Comparison of ENCODE assay signal across 7 mouse cellular contexts in the genomic region with DNA sequence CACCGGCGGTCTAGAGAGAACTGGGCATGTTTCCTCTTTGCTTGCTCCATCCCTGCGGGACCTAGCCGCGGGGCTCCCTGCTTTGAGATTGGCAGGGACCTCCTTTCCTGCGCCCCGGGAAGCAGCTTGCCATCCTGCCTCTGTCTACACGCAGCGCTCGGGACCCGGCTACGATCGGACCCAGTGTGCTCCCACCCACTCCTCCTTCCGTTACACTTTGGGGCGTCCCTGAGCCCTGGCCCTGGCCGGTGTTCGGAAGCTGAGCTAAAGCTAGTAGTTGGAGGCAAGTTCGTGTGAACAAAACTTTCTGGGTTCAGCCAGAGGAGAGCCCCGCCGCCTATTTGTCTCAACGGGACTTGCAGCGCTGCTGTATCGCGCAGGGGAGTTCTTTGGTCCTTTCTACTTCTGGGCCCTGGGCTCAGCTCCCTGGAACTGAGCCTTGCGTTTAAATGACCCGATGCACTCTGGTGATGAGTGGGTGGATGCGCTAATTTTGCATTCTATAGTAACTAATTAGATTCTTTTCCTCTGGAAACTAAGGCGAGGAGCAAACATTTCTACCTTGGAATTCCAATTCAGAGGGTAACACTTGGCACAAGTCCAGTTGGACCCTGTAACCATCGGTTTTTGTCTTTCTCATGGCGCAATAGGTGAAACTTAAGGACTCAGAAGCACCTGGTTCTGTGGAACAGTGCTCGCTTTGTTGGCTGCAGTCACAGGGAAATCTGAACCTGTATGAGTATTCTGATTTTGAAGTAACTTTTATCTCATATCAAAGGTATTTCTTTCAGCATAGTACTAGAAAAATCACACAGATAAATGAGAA. TPM values are rescaled to one million over a fixed set of nuclear protein-coding genes. Genes with fewer than 3 reads are reported as not detected.
DNase-seq lines count a peak whose midpoint lies in the region; ATAC-seq and TF ChIP-seq lines count a peak whose summit lies in the region.

No protein-coding gene starts in this region.

- in situ Hi-C loops in ES-E14 (cut with MboI; ENCODE audit: low sequenced_read_pairs in 2 of 2, unreplicated experiment in 2 of 2), result no loop called here

- H3K9me3 ChIP-seq in ES-E14 (ENCODE audit: control insufficient read depth, insufficient read depth, low read depth, low read length), result no peaks in the 10 kb centered on the region
- H3K9me3 ChIP-seq in forebrain, postnatal 0 days (ENCODE audit: low read length), result no peaks in the 10 kb centered on the region
- no peaks in the 10 kb centered on the region for H3K9me3 ChIP-seq in hindbrain, embryonic 12.5 days (replicated peaks)

- H3K4me3 ChIP-seq in ES-E14 (ENCODE audit: insufficient read depth in 1 of 2, low read depth in 1 of 2, low read length in 2 of 2, poor library complexity in 1 of 2, severe bottlenecking in 1 of 2), result peak overlapping the region; percentile 81 to 85
- H3K4me3 ChIP-seq in forebrain, postnatal 0 days (ENCODE audit: low read depth, low read length), result peak overlapping the region; percentile 86
- peak overlapping the region; percentile 69 for H3K4me3 ChIP-seq in hindbrain, embryonic 12.5 days
- peak overlapping the region; percentile 67 for H3K4me3 ChIP-seq in spleen, adult 2 months (ENCODE audit: extremely low read depth, insufficient read depth, insufficient read length)

- H3K9ac ChIP-seq in ES-E14 (ENCODE audit: insufficient read depth, low read depth, low read length, poor library complexity, severe bottlenecking), result peak overlapping the region; percentile 79
- H3K9ac ChIP-seq in forebrain, postnatal 0 days, result peak overlapping the region; percentile 81
- peak overlapping the region; percentile 89 for H3K9ac ChIP-seq in hindbrain, embryonic 12.5 days

- no peak for TF ChIP-seq POLR2A in spleen, adult 2 months (IDR thresholded peaks at IDR 0.05; ENCODE audit: low read depth, low read length)

- no peaks in the 10 kb centered on the region for H3K27me3 ChIP-seq in forebrain, postnatal 0 days (ENCODE audit: insufficient read depth, low read length)
- no peaks in the 10 kb centered on the region for H3K27me3 ChIP-seq in hindbrain, embryonic 12.5 days
- peaks cover 6% of the 10 kb centered on the region; the same call in 1 of the 2 replicates for H3K27me3 ChIP-seq in spleen, adult 2 months (ENCODE audit: control insufficient read depth, insufficient read depth, low read length)

- intact Hi-C loops in left cerebral cortex, postnatal 10 days (cut with DNase I), result no loop called here

- peak; percentile 36 for DNase-seq in ES-E14 (ENCODE audit: low read depth, low spot score)
- DNase-seq in adrenal gland, postnatal 25 days, result peak; percentile 39
- peak; percentile 61 for DNase-seq in forebrain, postnatal 0 days
- peak; percentile 18 to 52 for DNase-seq in left cerebral cortex, postnatal 10 days (ENCODE audit: extremely low spot score in 1 of 2, low spot score in 2 of 2)
- DNase-seq in spleen, adult 2 months (ENCODE audit: low read depth in 1 of 2, low spot score in 2 of 2), result peak in 1 of 2 experiments; percentile 5

- ATAC-seq in forebrain, postnatal 0 days, result peak; percentile 62
- ATAC-seq in hindbrain, embryonic 12.5 days (ENCODE audit: low FRiP score), result peak; percentile 77
- ATAC-seq in megakaryocyte, adult 5-6 weeks (ENCODE audit: poor library complexity, severe bottlenecking), result peak; percentile 24

- H3K4me1 ChIP-seq in ES-E14 (ENCODE audit: control insufficient read depth in 2 of 2, insufficient read depth in 2 of 2, low read length in 2 of 2, poor library complexity in 1 of 2), result no peaks in the 10 kb centered on the region; a peak in 2 of 4 replicates
- no peaks in the 10 kb centered on the region for H3K4me1 ChIP-seq in forebrain, postnatal 0 days (ENCODE audit: insufficient read depth)
- peaks cover 17% of the 10 kb centered on the region for H3K4me1 ChIP-seq in hindbrain, embryonic 12.5 days
- peaks cover 3% of the 10 kb centered on the region; the same call in 1 of the 2 replicates for H3K4me1 ChIP-seq in spleen, adult 2 months (ENCODE audit: control insufficient read depth, insufficient read depth, insufficient read length)

- H3K36me3 ChIP-seq in ES-E14 (ENCODE audit: control insufficient read depth, insufficient read depth, low read length, poor library complexity, severe bottlenecking), result no peaks in the 10 kb centered on the region
- no peaks in the 10 kb centered on the region for H3K36me3 ChIP-seq in forebrain, postnatal 0 days (ENCODE audit: insufficient read depth)
- no peaks in the 10 kb centered on the region for H3K36me3 ChIP-seq in hindbrain, embryonic 12.5 days
- H3K36me3 ChIP-seq in spleen, adult 2 months (ENCODE audit: control insufficient read depth, insufficient read depth, low read length), result no peaks in the 10 kb centered on the region

- no peak overlapping the region; the same call in 1 of the 2 replicates for H3K27ac ChIP-seq in ES-E14 (ENCODE audit: insufficient read depth, low read depth, low read length, poor library complexity, severe bottlenecking)
- H3K27ac ChIP-seq in forebrain, postnatal 0 days (ENCODE audit: low read depth, low read length), result peak overlapping the region; percentile 69
- peak overlapping the region; percentile 82 for H3K27ac ChIP-seq in hindbrain, embryonic 12.5 days
- H3K27ac ChIP-seq in spleen, adult 2 months (ENCODE audit: insufficient read depth, low read length), result no peak overlapping the region

- 2% methylated on average over 31 of the region's 31 CpGs for WGBS in forebrain, postnatal 0 days
- WGBS in hindbrain, embryonic 12.5 days, result 2% methylated on average over 31 of the region's 31 CpGs
- WGBS in spleen, adult 2 months, result 9% methylated on average over 31 of the region's 31 CpGs

- peak; percentile 45 for TF ChIP-seq CTCF in forebrain, postnatal 0 days (IDR thresholded peaks at IDR 0.05; ENCODE audit: low read depth)
- 0 out of 2 replicates have a peak, but pooled peaks have one; percentile 1 for TF ChIP-seq CTCF in spleen, adult 2 months (IDR thresholded peaks at IDR 0.05; ENCODE audit: extremely low read depth, insufficient read depth, insufficient read length, insufficient replicate concordance)

- peak overlapping the region; percentile 90 for H3K4me2 ChIP-seq in forebrain, postnatal 0 days (ENCODE audit: low read depth)
- peak overlapping the region; percentile 77 for H3K4me2 ChIP-seq in hindbrain, embryonic 12.5 days (replicated peaks)

TF ChIP-seq in ES-E14, 5 proteins besides CTCF, POLR2A, EP300 and RAD21:
- TF ChIP-seq CHD2 (IDR thresholded peaks at IDR 0.05; ENCODE audit: low read depth, low read length) (no peak), HCFC1 (IDR thresholded peaks at IDR 0.05; ENCODE audit: borderline replicate concordance, insufficient read depth, low read length) (no peak), ZNF384 (IDR thresholded peaks at IDR 0.05; ENCODE audit: low read depth, low read length) (no peak), MAFK (IDR thresholded peaks at IDR 0.05; ENCODE audit: insufficient read depth, low read depth, low read length) (no peak), ZC3H11A (IDR thresholded peaks at IDR 0.05; ENCODE audit: borderline replicate concordance, low read depth, low read length) (no peak)

RNA-seq across cellular contexts. Expression of a gene that starts 0.8 kb away (rescaled TPM):
- 97.7 and 98.7 TPM in 2 replicates for total RNA-seq in ES-E14 (2012; rRNA removed)
- total RNA-seq in adrenal gland, postnatal 25 days (2021), result 221 and 278 TPM in 2 replicates
- total RNA-seq in forebrain, postnatal 0 days (2014; rRNA removed), result 10.8 and 17.4 TPM in 2 replicates
- polyA plus RNA-seq in forebrain, postnatal 0 days (2015; fragmentation: Nextera tagmentation; extraction: Ambion mirVana), result 5.0 and 6.2 TPM in 2 replicates
- polyA plus RNA-seq in hindbrain, embryonic 12.5 days (2016; fragmentation: Nextera tagmentation; extraction: Ambion mirVana), result 48.6 and 58.2 TPM in 2 replicates
- 10 to 100 TPM in 1 of 2 experiments, 1 to 10 TPM in 1; 9.2 to 12.2 TPM for total RNA-seq in left cerebral cortex, postnatal 10 days (2021)
- total RNA-seq in megakaryocyte, adult 5-6 weeks (2015), result 0.36 and 0.66 TPM in 2 replicates
- 0.18 and 1.1 TPM in 2 replicates for total RNA-seq in megakaryocyte, adult 5-6 weeks (2017)
- polyA plus RNA-seq in spleen, adult 2 months (2012; rRNA removed), result 1.5 and 1.8 TPM in 2 replicates

Comparison
In these comparisons a context has a peak if more than half of its experiments do, and no peak if none do; other contexts are left out.
1. H3K27ac ChIP-seq: peak in forebrain, postnatal 0 days (single experiment) and hindbrain, embryonic 12.5 days (single experiment); none in ES-E14 (single experiment) and spleen, adult 2 months (single experiment).
2. ATAC-seq: peak in every context shown above with its lines; median percentile 77 in hindbrain, embryonic 12.5 days; 62 in forebrain, postnatal 0 days; 24 in megakaryocyte, adult 5-6 weeks.
3. Peak in every context shown above with its lines, with median percentiles within 50 percentile points of each other: H3K4me3 ChIP-seq and H3K9ac ChIP-seq.